Mouse (Mus musculus) embryonic fibroblast, embryonic 13.5 days (primary cell): ENCODE measurements around the gene Sprr2j-ps. TPM values are rescaled to one million over a fixed set of nuclear protein-coding genes. Genes with fewer than 3 reads are reported as not detected.

ENCODE experiments used
- H3K27ac ChIP-seq: 2 replicates; pipeline ENCODE4 v1.5.1; 2012; ENCODE audit warnings: low read length, control low read depth, inconsistent platforms; ENCODE audit not compliant: insufficient read depth
- H3K4me1 ChIP-seq: 2 replicates; pipeline ENCODE4 v1.6.1; 2011; ENCODE audit warnings: low read length; ENCODE audit not compliant: control insufficient read depth, insufficient read depth
- H3K4me3 ChIP-seq: 2 replicates; pipeline ENCODE4 v1.5.1; 2011; ENCODE audit warnings: mild to moderate bottlenecking, control low read depth, low read length; ENCODE audit not compliant: insufficient read depth
- CTCF ChIP-seq: IDR thresholded peaks from 2 replicates; pipeline ENCODE4 v1.5.1; 2011; ENCODE audit warnings: mild to moderate bottlenecking, control low read depth, low read length, moderate library complexity, borderline replicate concordance; ENCODE audit not compliant: insufficient read depth
- POLR2A ChIP-seq: IDR thresholded peaks from 2 replicates; pipeline ENCODE4 v1.6.1; 2011; ENCODE audit warnings: low read depth, mild to moderate bottlenecking, control low read depth, low read length, moderate library complexity
- polyA plus RNA-seq: library from polyadenylated mRNA; stranded (reverse); fragments of >200 nt; gene quantifications from 2 replicates; pipeline ENCODE4 v1.2.4, GENCODE M21; 2011; ENCODE audit warnings: low read depth; ENCODE audit not compliant: missing spikeins, insufficient read length

Gene Sprr2j-ps
- polyA plus RNA-seq, 1 experiment, result not detected

DNA sequence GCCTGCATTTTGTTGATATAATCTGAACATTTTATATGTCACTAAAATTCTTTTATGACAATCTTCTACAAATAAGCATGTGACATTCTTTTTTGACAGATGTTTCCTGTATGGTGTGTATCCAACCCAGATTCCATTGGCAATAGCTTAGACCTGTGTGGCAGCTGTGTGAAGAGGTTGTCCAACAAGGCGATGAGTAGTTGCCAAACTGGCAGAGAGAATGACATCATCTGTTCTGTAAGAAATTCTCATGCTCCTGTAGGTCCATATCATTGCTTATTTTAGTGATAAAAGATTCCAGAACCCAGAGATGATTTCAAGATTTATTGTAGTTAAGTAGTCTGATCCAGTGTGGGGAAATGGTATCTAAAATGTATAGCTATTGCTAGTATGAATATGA is 48.7 kb downstream of the Sprr2j-ps start:
- no peak overlapping the region for H3K4me3 ChIP-seq
- peaks cover 5% of the 10 kb centered on the region for H3K4me1 ChIP-seq
- no peak overlapping the region for H3K27ac ChIP-seq
- TF ChIP-seq CTCF (no peak), POLR2A (no peak)

DNA sequence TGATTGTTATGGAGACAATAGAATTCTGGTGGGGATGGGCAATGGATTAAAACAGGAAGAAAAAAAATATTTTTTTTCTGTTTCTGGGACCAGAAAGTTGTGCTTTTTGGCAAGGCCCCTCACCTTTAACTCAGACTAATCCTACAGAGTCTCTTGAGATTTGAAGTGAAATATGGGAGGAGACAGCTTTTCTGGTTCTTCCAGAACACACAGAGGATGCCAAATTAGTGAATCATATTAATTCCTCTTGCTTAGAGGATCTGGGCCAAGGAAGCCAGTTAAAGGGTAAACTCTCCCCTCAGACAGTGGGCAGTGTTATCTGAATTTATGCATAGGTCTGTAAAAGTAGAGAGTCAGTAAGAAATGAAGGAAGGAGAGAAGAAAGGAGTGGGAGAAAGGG is 49.5 kb downstream of the Sprr2j-ps start:
- TF ChIP-seq POLR2A (no peak), CTCF (no peak)
- Histone ChIP-seq H3K27ac (peak overlapping the region; percentile 71), H3K4me3 (no peak overlapping the region), H3K4me1 (peaks cover 5% of the 10 kb centered on the region)

Other genes with a start within 250 kb of the Sprr2j-ps start
- not detected in 2 replicates for gene Sprr2a1, start 202.3 kb upstream of the Sprr2j-ps start, polyA plus RNA-seq
- gene Sprr2a2, start 202.2 kb upstream of the Sprr2j-ps start, polyA plus RNA-seq, result not detected in 2 replicates
- gene Sprr2a3, start 132.7 kb upstream of the Sprr2j-ps start, polyA plus RNA-seq, result not detected in 2 replicates
- gene Sprr2b, start 101.5 kb upstream of the Sprr2j-ps start, polyA plus RNA-seq, result not detected in 2 replicates
- not detected in 2 replicates for gene Sprr2d, start 78.9 kb upstream of the Sprr2j-ps start, polyA plus RNA-seq
- gene Sprr2e, start 65.9 kb upstream of the Sprr2j-ps start, polyA plus RNA-seq, result not detected in 2 replicates
- gene Sprr2f, start 52.9 kb upstream of the Sprr2j-ps start, polyA plus RNA-seq, result not detected in 2 replicates
- not detected in 2 replicates for gene Sprr2h, start 32.4 kb upstream of the Sprr2j-ps start, polyA plus RNA-seq
- not detected in 2 replicates for gene Sprr2i, start 10.1 kb upstream of the Sprr2j-ps start, polyA plus RNA-seq
- 25.6 and 29.8 TPM in 2 replicates for gene Gm9774, start 11.3 kb downstream of the Sprr2j-ps start, polyA plus RNA-seq
- gene Sprr2k, start 14.5 kb downstream of the Sprr2j-ps start, polyA plus RNA-seq, result 13.2 and 40.5 TPM in 2 replicates
- gene Sprr1b, start 20.7 kb downstream of the Sprr2j-ps start, polyA plus RNA-seq, result not detected in 2 replicates
- gene Sprr3, start 40.6 kb downstream of the Sprr2j-ps start, polyA plus RNA-seq, result 0.42 TPM in 1 of 2 replicates, not detected in the other
- gene Sprr1a, start 67.8 kb downstream of the Sprr2j-ps start, polyA plus RNA-seq, result 1.7 TPM in 1 of 2 replicates, not detected in the other
- not detected in 2 replicates for gene Sprr4, start 82.4 kb downstream of the Sprr2j-ps start, polyA plus RNA-seq
- gene 2310046K23Rik, start 116.4 kb downstream of the Sprr2j-ps start, polyA plus RNA-seq, result not detected in 2 replicates
- gene Ivl, start 155.7 kb downstream of the Sprr2j-ps start, polyA plus RNA-seq, result 0.25 TPM in 1 of 2 replicates, not detected in the other
- not detected in 2 replicates for gene Smcp, start 170.9 kb downstream of the Sprr2j-ps start, polyA plus RNA-seq
- not detected in 2 replicates for gene 2210017I01Rik, start 189.4 kb downstream of the Sprr2j-ps start, polyA plus RNA-seq
- not detected in 2 replicates for gene Lce6a, start 203.6 kb downstream of the Sprr2j-ps start, polyA plus RNA-seq
- not detected in 2 replicates for gene Lce1a1, start 230.2 kb downstream of the Sprr2j-ps start, polyA plus RNA-seq
- gene Lce1b, start 238.8 kb downstream of the Sprr2j-ps start, polyA plus RNA-seq, result not detected in 2 replicates